Mouse (Mus musculus) neural tube, embryonic 15.5 days (tissue): ENCODE measurements around the gene Tcte2. TPM values are rescaled to one million over a fixed set of nuclear protein-coding genes. Genes with fewer than 3 reads are reported as not detected.
A peak's percentile ranks its signal among the peaks of the same experiment; 100 is the strongest.
"Not testable (repeated sequence)": the region's sequence is repeated elsewhere in the genome, so short reads cannot be mapped to it uniquely, and the experiment has no call there.

ENCODE experiments used
- ATAC-seq: fragments of 200-750 bp; cut with Nextera tagmentation; 2 replicates; pipeline ENCODE4 v1.8.0; 2017; ENCODE audit warnings: mild to moderate bottlenecking, moderate TSS enrichment, moderate library complexity; ENCODE audit not compliant: low FRiP score
- H3K27ac ChIP-seq: fragments of 300-500 bp; sonication (generic); replicated peaks from 2 replicates; pipeline ENCODE4 v1.5.1; 2015; ENCODE audit warnings: mild to moderate bottlenecking, inconsistent platforms
- H3K27me3 ChIP-seq: fragments of 300-500 bp; sonication (generic); replicated peaks from 2 replicates; pipeline ENCODE4 v1.6.1; 2015; ENCODE audit warnings: inconsistent platforms
- H3K36me3 ChIP-seq: fragments of 300-500 bp; sonication (generic); 2 replicates; pipeline ENCODE4 v1.6.1; 2015; ENCODE audit warnings: inconsistent platforms
- H3K4me1 ChIP-seq: fragments of 300-500 bp; sonication (generic); 2 replicates; pipeline ENCODE4 v1.6.1; 2015; ENCODE audit warnings: inconsistent platforms
- H3K4me2 ChIP-seq: fragments of 300-500 bp; sonication (generic); 2 replicates; pipeline ENCODE4 v1.6.1; 2015; ENCODE audit warnings: inconsistent platforms, mild to moderate bottlenecking, moderate library complexity
- H3K4me3 ChIP-seq: fragments of 300-500 bp; sonication (generic); replicated peaks from 2 replicates; pipeline ENCODE4 v1.5.1; 2015; ENCODE audit warnings: mild to moderate bottlenecking, inconsistent platforms
- H3K9ac ChIP-seq: fragments of 300-500 bp; sonication (generic); replicated peaks from 2 replicates; pipeline ENCODE4 v1.6.1; 2015; ENCODE audit warnings: mild to moderate bottlenecking, inconsistent platforms
- H3K9me3 ChIP-seq: fragments of 300-500 bp; sonication (generic); replicated peaks from 2 replicates; pipeline ENCODE4 v1.6.1; 2016; ENCODE audit warnings: inconsistent platforms
- WGBS: fragments of 180-500 bp; shearing (Covaris S2); methylation state at CpG from one replicate; pipeline ENCODE4 v1.1.7; 2015; ENCODE audit warnings: mixed read lengths; 5-methylcytosine and 5-hydroxymethylcytosine counted together
- polyA plus RNA-seq: library from polyadenylated mRNA; unstranded; fragments of >200 nt; fragmentation: Nextera tagmentation; extraction: Ambion mirVana; gene quantifications from 2 replicates; pipeline ENCODE4 v1.2.1, GENCODE M21; 2015

The Tcte2 gene
- polyA plus RNA-seq, 1 experiment from 2014 or later, result 20.3 TPM

DNA sequence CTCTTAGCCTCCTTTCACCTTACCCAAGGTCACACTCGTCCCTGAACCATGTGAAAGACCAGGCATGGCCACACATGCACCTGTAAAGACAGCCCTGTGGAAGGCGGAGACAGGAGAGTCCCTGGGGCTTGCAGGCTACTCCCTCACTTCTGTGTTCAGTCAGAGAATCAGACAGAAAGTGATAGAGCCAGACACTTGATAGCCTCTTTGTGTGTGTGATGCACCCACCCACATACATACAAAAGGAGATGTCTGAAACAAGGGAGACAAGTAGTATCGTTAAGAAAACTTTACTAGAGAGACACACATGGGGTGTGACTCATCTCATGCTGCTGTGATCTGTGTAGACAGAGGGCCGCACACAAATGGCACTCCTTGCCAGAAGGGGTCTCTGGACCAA, 81.3 kb downstream of the Tcte2 start:
- no peak overlapping the region for H3K4me2 ChIP-seq
- H3K36me3 ChIP-seq, result no peaks in the 10 kb centered on the region
- no peak overlapping the region for H3K27ac ChIP-seq
- no peak for ATAC-seq
- H3K27me3 ChIP-seq, result no peaks in the 10 kb centered on the region
- H3K4me3 ChIP-seq, result no peak overlapping the region
- WGBS, result 61% methylated on average over 4 of the region's 4 CpGs
- no peak overlapping the region for H3K9ac ChIP-seq
- H3K9me3 ChIP-seq, result no peaks in the 10 kb centered on the region
- H3K4me1 ChIP-seq, result peaks cover 15% of the 10 kb centered on the region; the same call in 1 of the 2 replicates

DNA sequence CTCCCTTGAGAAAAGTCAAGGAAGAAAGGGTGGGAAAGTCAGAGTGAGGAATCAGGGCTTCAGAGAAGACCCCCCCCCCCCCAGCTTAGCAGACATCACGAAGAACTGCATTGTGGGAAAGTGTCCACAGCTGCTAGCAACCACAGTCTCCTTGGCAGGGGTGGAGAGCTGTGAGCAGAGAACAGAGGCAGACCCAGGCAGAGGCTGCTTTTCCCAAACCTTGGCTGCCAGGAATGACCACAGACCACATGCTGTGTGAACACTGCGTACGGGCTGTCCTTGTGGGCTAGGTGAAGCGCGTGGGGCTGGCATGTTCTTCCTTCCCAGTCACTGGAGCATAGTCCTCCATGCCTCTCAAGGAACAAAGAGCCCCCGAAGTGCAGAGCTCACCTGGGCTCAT, 81.9 kb downstream of the Tcte2 start:
- Histone ChIP-seq H3K9ac (no peak overlapping the region), H3K4me3 (no peak overlapping the region), H3K4me2 (no peak overlapping the region), H3K27me3 (no peaks in the 10 kb centered on the region), H3K27ac (no peak overlapping the region), H3K9me3 (no peaks in the 10 kb centered on the region), H3K36me3 (no peaks in the 10 kb centered on the region), H3K4me1 (peaks cover 15% of the 10 kb centered on the region; the same call in 1 of the 2 replicates)
- ATAC-seq, result no peak
- WGBS, result 74% methylated on average over 6 of the region's 6 CpGs

DNA sequence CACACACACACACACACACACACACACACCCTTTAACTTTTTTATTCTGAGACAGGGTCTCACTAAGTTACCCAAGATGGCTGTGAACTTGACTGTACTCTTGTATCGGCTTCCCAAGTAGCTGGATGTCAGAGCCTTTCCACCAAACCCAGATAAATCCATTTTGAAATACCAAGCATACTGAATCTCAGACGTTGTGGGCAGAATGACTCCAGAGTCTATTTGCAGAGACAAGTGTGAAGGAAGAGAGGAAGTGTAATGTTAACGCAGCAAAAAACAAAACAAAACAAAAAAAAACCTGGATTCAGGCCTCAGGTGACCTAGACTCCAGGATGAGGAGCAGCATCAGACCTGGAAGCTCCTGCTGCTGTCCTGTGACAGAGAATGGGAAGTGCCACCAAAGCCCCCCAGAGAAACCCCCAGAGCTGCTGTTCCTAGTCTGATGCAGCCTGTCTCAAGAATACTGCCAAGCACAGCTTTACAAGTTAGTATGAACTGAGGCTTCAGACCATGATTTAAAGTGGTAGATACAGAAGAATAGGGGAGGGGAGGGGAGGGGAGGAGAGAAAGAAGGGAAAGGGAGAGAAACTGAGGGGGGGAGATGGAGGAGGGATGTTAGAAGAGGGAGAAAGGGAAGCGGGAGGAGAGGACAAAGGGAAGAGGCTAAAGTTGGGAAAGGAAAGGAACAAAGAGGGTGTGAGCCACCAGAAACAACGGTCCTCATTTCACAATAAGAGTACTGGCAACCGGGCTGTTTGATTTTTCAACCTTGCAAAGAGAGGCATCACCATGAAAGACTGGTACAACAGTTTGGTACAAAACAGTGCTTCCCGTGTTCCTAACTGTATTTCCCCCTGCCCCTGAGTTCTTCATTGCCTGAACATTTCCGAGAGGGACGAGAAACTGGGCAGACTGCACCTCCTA, 84.1 kb downstream of the Tcte2 start:
- no peak for ATAC-seq

DNA sequence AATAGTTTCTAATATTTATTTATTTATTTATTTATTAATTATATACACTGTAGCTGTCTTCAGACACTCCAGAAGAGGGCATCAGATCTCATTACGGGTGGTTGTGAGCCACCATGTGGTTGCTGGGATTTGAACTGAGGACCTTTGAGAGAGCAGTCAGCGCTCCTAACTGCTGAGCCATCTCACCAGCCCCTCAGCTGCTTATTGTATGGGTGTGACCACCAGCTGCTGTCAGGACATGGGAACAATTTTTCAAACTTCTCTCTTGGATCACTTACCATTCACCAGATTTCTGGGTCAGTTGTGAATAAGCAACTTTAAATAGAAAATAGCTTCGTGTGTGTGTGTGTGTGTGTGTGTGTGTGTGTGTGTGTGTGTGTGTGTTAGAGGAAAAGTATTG, 85.5 kb downstream of the Tcte2 start:
- peaks cover 14% of the 10 kb centered on the region; the same call in 1 of the 2 replicates for H3K4me1 ChIP-seq
- H3K27ac ChIP-seq, ATAC-seq, H3K9me3 ChIP-seq, H3K4me3 ChIP-seq, H3K4me2 ChIP-seq, H3K36me3 ChIP-seq, H3K9ac ChIP-seq, H3K27me3 ChIP-seq: not testable (repeated sequence)
- WGBS, result 89% methylated on average over 3 of the region's 3 CpGs

More for the DNA sequence above, 84.1 kb downstream of the Tcte2 start:
- peak overlapping the region; percentile 11 for H3K4me2 ChIP-seq
- H3K27ac ChIP-seq, result peak overlapping the region; percentile 38; the same call in 1 of the 2 replicates
- H3K4me3 ChIP-seq, result no peak overlapping the region
- 25% methylated on average over 9 of the region's 9 CpGs for WGBS
- no peaks in the 10 kb centered on the region for H3K27me3 ChIP-seq
- no peaks in the 10 kb centered on the region for H3K36me3 ChIP-seq
- H3K9me3 ChIP-seq, result no peaks in the 10 kb centered on the region
- H3K4me1 ChIP-seq, result peaks cover 15% of the 10 kb centered on the region; the same call in 1 of the 2 replicates
- H3K9ac ChIP-seq, result no peak overlapping the region

DNA sequence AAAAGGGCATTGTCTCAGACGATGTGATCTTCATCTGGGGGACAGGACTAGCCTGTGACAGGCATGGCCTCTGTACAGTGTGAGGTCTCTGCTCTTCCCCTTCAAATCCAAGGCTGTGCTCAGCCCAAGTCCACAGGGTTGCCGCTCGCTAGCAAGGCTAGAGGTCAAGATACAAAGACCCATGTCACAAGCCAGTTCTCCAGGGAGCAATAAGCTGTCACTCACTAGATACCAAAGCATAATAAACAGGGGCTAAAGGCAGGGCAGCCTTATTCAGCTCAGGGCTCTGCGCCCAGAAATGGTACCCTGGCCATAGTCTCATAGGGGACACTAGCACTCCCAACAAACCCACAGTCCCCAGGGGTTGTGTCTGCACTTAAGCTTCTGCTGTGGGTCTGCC, 86.0 kb downstream of the Tcte2 start:
- no peak overlapping the region for H3K9ac ChIP-seq
- H3K4me2 ChIP-seq, result no peak overlapping the region
- peaks cover 12% of the 10 kb centered on the region; the same call in 1 of the 2 replicates for H3K4me1 ChIP-seq
- H3K27ac ChIP-seq, result no peak overlapping the region
- H3K27me3 ChIP-seq, result no peaks in the 10 kb centered on the region
- H3K4me3 ChIP-seq, result no peak overlapping the region
- ATAC-seq, result no peak
- 56% methylated on average over 4 of the region's 4 CpGs for WGBS
- no peaks in the 10 kb centered on the region for H3K9me3 ChIP-seq
- no peaks in the 10 kb centered on the region for H3K36me3 ChIP-seq

DNA sequence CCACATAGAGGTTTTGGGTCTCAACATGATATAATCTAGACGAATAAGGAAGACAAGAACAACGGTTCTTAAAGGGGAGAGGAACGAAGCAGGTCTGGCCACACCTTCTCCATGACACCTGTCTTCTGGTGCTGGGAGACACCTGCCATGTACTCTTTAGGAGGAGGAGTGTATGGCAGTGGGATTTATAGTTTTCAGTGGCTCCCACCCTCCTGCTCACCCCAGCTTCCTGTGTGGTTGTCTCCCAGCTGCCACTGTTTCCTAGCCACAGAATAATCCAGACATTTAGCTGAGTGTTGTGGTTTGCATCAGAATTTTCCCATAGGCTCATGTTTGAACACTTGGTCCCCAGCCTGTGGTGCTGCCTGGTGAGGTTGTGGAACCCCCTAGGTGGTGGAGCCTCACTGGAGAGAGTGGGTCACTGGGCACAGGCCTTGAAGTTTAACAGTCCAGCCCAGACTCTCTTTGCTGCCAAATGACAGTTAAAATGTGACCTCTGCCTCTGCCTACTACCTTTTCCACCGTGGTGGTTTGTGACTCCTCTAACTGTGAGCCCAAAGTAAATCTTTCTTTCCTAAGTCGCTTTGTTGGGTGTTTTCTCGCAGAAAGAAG, 86.8 kb downstream of the Tcte2 start:
- no peak overlapping the region for H3K27ac ChIP-seq
- H3K9me3 ChIP-seq, result no peaks in the 10 kb centered on the region
- H3K27me3 ChIP-seq, result no peaks in the 10 kb centered on the region
- no peak overlapping the region for H3K4me3 ChIP-seq
- 80% methylated on average over 6 of the region's 6 CpGs for WGBS
- no peak for ATAC-seq
- H3K4me2 ChIP-seq, result no peak overlapping the region
- no peak overlapping the region for H3K9ac ChIP-seq
- no peaks in the 10 kb centered on the region for H3K36me3 ChIP-seq
- H3K4me1 ChIP-seq, result peaks cover 17% of the 10 kb centered on the region; the same call in 1 of the 2 replicates

DNA sequence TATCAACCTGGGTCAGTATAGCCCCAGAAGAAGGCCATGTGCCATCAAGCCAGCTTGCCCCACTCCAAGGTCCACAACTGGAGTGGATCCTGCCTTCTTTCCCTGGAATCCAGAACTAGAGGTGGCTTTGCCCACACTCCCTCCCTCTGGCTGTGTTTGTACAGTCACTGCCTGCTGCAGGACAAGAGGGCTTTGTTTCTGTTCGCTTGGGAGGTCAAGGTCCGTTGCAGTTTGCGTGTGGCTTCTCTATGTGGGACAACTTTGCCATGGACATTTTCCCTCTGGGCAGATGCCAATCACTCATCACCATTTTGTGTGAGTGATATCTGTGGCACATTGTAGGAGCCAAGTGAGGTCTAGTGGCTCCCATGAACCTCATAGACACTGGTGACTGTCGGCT, 89.9 kb downstream of the Tcte2 start:
- Histone ChIP-seq H3K4me1 (peaks cover 35% of the 10 kb centered on the region), H3K9ac (no peak overlapping the region), H3K9me3 (no peaks in the 10 kb centered on the region), H3K27me3 (no peaks in the 10 kb centered on the region), H3K4me3 (no peak overlapping the region), H3K27ac (no peak overlapping the region), H3K4me2 (no peak overlapping the region), H3K36me3 (no peaks in the 10 kb centered on the region)
- WGBS, result 68% methylated on average over 4 of the region's 4 CpGs
- ATAC-seq, result no peak

DNA sequence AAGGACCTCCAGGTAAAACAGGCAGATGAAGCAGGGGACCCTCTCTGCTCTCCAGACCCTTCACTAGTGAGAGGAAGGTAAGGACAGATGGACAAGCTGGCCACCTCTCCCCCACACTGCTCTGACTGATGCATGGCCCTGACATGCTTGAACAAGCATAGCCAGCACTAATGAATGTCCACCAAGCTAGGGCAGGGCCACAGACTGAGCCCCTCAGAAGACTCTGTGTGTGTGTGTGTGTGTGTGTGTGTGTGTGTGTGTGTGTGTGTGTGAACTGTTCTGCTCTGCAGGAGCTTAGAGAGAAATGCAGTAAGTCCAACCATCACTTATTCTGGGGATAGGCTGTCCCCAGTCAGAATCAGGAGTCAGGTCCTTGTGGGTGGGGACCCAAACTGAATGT, 91.4 kb downstream of the Tcte2 start:
- no peak overlapping the region for H3K9ac ChIP-seq
- no peaks in the 10 kb centered on the region for H3K36me3 ChIP-seq
- no peaks in the 10 kb centered on the region for H3K9me3 ChIP-seq
- peak overlapping the region; percentile 85 for H3K27ac ChIP-seq
- no peak for ATAC-seq
- no peak overlapping the region for H3K4me2 ChIP-seq
- no peaks in the 10 kb centered on the region for H3K27me3 ChIP-seq
- no peak overlapping the region for H3K4me3 ChIP-seq
- peaks cover 38% of the 10 kb centered on the region for H3K4me1 ChIP-seq

DNA sequence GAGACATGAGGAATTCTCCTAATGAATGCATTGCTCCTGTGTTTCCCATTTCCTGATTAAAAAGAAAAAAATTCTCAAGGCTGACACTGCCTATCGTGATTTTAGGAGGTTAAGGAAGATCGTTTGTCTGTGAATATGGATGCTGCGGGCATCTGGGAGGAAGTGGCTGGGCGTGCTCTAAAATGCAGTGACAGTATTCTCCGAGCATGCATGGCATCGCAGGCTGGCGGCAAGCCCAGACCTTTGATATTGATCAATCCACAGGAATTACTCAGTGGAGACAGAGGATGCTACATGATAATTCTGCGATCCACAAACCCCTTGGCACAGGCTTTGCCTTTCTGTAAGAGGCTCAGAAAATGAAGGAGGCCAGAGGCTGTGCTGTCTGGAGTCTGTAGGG, 92.4 kb downstream of the Tcte2 start:
- Histone ChIP-seq H3K4me3 (no peak overlapping the region), H3K9ac (no peak overlapping the region), H3K36me3 (no peaks in the 10 kb centered on the region), H3K27me3 (no peaks in the 10 kb centered on the region), H3K4me2 (peak overlapping the region; percentile 39), H3K9me3 (no peaks in the 10 kb centered on the region), H3K4me1 (peaks cover 38% of the 10 kb centered on the region), H3K27ac (peak overlapping the region; percentile 85)
- WGBS, result 4% methylated on average over 8 of the region's 8 CpGs
- peak; percentile 69 for ATAC-seq

DNA sequence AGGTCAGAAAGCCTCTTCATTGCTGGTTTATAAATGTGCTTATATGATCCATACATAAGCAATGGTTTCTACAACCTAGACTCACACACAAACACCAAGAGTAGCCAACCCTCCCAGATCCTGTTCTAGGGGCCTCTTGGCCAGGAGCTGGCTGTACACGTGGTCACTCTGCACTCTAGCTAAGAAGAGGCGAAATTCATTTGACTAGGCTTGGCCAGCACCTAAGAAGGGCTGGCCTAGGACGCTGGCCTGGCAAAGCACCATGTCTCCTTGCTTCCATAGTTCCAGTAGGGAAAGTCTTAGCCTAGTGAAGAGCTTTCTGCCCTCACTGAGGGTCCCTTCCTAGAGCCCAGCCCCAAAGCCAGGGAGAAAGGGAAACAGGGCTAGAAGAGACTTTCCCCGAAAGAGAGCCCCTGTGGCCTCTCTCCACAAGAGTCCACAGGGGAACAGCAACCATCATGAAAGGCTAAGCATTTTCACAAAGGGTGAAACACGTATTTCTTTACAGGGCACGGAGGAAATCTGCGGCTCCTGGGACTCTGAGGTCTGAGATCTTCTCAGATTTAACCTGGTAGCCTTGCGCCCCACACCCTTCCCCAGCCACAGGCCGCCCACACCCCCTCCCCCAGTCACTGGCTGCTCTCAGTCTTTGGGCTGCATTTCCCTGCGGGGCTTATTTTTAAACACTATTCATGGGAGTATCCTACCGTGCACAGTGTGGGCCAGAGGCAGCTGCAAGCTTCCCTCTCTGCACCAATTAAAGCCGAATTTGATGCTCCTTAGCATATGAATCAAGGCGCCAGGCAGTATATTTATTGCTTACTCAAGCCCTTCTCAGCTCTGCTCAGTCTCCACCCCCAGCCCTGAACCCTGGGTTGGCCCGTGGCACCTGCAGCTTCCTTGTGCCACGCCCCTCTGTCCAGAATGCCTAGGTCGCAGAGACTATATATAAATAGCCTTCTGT, 93.3 kb downstream of the Tcte2 start:
- no peaks in the 10 kb centered on the region for H3K27me3 ChIP-seq
- 4% methylated on average over 16 of the region's 16 CpGs for WGBS
- peak overlapping the region; percentile 85 for H3K27ac ChIP-seq
- H3K36me3 ChIP-seq, result no peaks in the 10 kb centered on the region
- H3K4me1 ChIP-seq, result peaks cover 38% of the 10 kb centered on the region
- peak; percentile 69 for ATAC-seq
- H3K4me2 ChIP-seq, result peak overlapping the region; percentile 39
- no peaks in the 10 kb centered on the region for H3K9me3 ChIP-seq
- no peak overlapping the region for H3K4me3 ChIP-seq
- H3K9ac ChIP-seq, result peak overlapping the region; percentile 26; the same call in 1 of the 2 replicates

DNA sequence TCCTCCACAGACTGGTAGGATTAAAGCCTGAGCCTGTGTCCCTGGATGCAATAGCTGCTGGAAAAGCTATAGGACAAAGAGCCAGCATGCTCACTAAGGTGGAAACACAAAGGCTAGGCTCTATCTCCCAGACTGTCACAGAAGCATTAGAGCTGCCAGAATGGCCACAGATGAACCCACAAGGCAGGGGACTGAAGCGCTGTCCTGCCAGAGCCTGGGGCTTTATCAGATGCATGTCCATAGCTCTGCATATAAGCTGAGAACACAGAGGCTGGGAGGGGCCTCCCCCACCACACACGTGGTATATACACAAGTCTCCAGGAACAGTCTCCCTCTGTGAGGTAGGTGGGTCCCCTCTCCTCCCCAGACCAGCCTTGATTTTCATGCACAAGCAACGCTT, 94.6 kb downstream of the Tcte2 start:
- WGBS, result 32% methylated on average over 3 of the region's 3 CpGs
- H3K27ac ChIP-seq, result peak overlapping the region; percentile 19
- H3K9me3 ChIP-seq, result no peaks in the 10 kb centered on the region
- no peaks in the 10 kb centered on the region for H3K36me3 ChIP-seq
- H3K9ac ChIP-seq, result no peak overlapping the region
- peaks cover 38% of the 10 kb centered on the region for H3K4me1 ChIP-seq
- H3K27me3 ChIP-seq, result no peaks in the 10 kb centered on the region
- no peak overlapping the region for H3K4me3 ChIP-seq
- no peak overlapping the region for H3K4me2 ChIP-seq
- no peak for ATAC-seq
